Mouse (Mus musculus): ENCODE measurements around the gene Tm4sf20. TPM values are rescaled to one million over a fixed set of nuclear protein-coding genes. Genes with fewer than 3 reads are reported as not detected.

Gene Tm4sf20
- total RNA-seq, 2 experiments from 2014 or later = not detected

DNA sequence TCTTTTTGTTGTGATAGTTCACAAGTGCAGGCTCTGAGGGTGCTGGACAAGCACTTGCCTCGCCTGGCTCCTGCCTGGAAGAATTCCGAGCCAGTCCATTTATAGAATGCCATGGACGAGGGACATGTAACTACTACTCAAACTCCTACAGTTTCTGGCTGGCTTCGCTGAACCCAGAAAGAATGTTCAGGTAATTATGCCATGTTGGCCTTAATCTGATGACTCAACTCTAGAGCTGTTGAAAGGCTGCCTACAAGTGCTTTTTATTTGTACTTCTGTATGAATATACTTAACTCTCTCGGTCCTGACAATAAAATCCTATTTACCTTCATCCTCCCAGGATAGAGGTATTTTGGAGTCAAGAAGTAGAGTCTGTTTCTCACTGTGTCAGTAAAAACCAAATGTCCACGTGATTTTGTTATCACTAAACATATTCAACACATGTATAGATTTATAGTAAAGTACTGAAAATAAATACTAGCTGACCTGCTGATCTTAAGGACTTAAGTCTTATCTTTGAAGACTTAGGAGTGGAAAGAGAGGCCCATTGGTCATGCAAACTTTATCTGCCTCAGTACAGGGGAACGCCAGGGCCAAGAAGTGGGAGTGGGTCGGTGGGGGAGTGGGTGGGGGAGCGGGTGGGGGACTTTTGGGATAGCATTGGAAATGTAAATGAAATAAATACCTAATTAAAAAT is 50.3 kb downstream of the Tm4sf20 start:
- no peak for DNase-seq (ENCODE audit: low spot score in 2 of 2)

Other genes with a start within 250 kb of the Tm4sf20 start
- gene Col4a4, start 181.6 kb downstream of the Tm4sf20 start, total RNA-seq (2021) = 1 to 10 TPM; 2.2 TPM
- 1 to 10 TPM in 1 of 2 experiments, under 1 TPM in 1; 0.77 to 1.2 TPM for gene Col4a3, start 181.5 kb downstream of the Tm4sf20 start, total RNA-seq (2021)
- 100 to 1,000 TPM; 262 to 266 TPM for gene Mff, start 43.6 kb downstream of the Tm4sf20 start, total RNA-seq (2021)
- gene Gm47791, start 2.8 kb upstream of the Tm4sf20 start, total RNA-seq (2021) = not detected
- gene Agfg1, start 71.0 kb upstream of the Tm4sf20 start, total RNA-seq (2021) = 10 to 100 TPM; 72.5 to 80.7 TPM
- gene A030005L19Rik, start 144.9 kb upstream of the Tm4sf20 start, total RNA-seq (2021) = under 1 TPM; 0.49 to 0.59 TPM
- not detected for gene A030014E15Rik, start 156.5 kb upstream of the Tm4sf20 start, total RNA-seq (2021)
- not detected for gene Gm6217, start 162.9 kb upstream of the Tm4sf20 start, total RNA-seq (2021)
- gene A030003K21Rik, start 174.9 kb upstream of the Tm4sf20 start, total RNA-seq (2021) = not detected
- not detected for gene Gm7544, start 187.6 kb upstream of the Tm4sf20 start, total RNA-seq (2021)
- gene Gm47955, start 191.8 kb upstream of the Tm4sf20 start, total RNA-seq (2021) = not detected
- not detected for gene Gm47959, start 232.1 kb upstream of the Tm4sf20 start, total RNA-seq (2021)

Data from left cerebral cortex, adult 18-20 months (tissue).